Mouse (Mus musculus): Measurements from ENCODE around the gene Hist1h1a. TPM values are rescaled to one million over a fixed set of nuclear protein-coding genes. Genes with fewer than 3 reads are reported as not detected.

Hist1h1a gene
- total RNA-seq, 2 experiments from 2014 or later, result 5.3 to 7.9 TPM

GRCm38 (mm10) chr13:23744421-23745380, 18.8 kb upstream of the Hist1h1a start:
- DNase-seq, result no peak

- peak; percentile 64 for DNase-seq
Observed at GRCm38 (mm10) chr13:23745381-23746161, 17.9 kb upstream of the Hist1h1a start, which contains the start of gene Hist1h3c. TSS of gene Hist1h3c (minus strand) at chr13:23745602.

- peak; percentile 58 for DNase-seq
Observed at GRCm38 (mm10) chr13:23746201-23747080, 17.0 kb upstream of the Hist1h1a start, which contains the start of gene Hist1h2bb. TSS of gene Hist1h2bb (plus strand) at chr13:23746734.

- no peak for DNase-seq
Observed at GRCm38 (mm10) chr13:23747081-23747891, 16.2 kb upstream of the Hist1h1a start.

DNA sequence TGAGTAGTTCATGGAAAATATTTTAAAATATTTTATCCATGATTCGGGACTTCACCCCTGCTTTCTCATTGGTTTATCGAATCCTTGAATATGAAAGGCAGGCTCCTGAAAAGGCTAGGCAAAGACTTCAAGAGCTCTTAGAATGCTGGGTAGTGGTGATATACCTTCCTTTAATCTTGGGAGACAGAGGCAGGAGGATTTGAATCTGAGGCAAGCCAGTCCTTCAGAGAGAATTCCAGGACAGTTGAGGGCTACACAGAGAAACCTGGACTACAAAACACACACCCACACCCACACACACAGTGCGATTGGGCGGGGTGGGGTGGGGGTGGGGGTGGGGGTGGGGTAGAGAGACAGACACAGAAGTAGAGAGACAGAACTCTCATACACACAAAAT, 15.6 kb upstream of the Hist1h1a start:
- DNase-seq, result no peak

DNA sequence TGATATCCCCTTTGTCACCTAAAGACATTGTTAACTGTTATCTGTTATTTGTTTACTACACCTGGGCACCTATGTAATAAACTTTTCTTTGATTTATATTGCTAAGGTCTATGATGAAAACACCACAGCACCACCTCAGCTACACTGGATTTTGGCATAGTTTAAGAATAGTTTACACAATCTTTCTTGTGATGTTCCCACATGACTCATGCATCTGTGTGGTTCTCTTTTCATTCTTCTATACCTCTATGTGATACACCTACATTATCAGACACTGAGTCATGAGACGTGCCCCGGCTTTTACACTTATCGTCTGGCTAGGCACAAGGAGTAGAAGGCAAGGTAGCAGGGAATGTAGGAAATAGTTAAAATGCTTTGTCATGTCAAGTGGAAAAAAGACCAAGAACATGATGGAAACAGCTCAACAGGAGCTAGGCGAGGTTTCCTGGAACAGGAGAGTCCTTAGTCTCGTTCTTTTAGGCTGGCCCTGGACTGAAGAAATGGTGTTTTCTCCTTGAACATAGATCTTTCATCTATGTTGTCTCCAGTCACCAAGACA, 13.8 kb upstream of the Hist1h1a start:
- DNase-seq, result no peak

DNA sequence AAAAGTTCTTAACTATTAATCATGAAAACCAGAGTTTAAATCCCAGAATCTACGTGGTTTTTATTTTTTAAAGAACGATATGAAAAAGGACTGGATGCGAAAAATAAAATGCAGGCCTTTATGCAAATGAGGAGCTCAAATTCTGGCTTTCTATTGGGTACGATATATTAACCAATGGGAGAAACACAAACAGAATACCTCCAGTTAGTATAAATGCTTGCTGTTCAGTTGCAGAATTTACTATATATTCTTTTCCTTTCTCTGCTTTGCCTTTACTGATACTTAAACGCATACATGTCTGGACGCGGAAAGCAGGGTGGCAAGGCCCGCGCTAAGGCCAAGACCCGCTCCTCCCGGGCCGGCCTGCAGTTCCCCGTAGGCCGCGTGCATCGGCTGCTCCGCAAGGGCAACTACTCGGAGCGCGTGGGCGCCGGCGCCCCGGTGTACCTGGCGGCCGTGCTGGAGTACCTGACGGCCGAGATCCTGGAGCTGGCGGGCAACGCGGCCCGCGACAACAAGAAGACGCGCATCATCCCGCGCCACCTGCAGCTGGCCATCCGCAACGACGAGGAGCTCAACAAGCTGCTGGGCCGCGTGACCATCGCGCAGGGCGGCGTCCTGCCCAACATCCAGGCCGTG, 12.5 kb upstream of the Hist1h1a start, which contains the start of gene Hist1h2ab:
Hist1h2ab (plus strand) TSS at position 288 of the 639 bp plus-strand sequence.
- peak; percentile 31 for DNase-seq

DNA sequence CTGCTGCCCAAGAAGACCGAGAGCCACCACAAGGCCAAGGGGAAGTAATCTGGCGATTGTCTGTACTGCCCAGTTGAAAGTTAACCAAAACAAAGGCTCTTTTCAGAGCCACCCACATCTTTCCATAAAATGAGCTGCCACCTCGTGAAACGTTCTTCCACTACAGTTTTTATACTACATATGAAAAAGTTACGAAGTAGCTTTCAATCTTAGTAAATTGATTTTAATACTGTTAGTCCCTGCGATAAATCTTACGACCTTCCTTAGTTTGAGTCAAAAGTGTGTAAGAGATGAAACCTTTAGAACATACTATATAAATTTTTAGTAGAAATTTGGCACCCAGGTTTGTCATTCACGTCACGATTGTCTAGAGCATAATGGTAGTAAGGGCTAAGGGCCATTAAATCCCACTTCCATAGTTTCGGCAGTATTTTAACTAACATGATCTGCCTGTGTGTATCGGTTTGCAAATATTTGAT, 11.9 kb upstream of the Hist1h1a start:
- no peak for DNase-seq

DNA sequence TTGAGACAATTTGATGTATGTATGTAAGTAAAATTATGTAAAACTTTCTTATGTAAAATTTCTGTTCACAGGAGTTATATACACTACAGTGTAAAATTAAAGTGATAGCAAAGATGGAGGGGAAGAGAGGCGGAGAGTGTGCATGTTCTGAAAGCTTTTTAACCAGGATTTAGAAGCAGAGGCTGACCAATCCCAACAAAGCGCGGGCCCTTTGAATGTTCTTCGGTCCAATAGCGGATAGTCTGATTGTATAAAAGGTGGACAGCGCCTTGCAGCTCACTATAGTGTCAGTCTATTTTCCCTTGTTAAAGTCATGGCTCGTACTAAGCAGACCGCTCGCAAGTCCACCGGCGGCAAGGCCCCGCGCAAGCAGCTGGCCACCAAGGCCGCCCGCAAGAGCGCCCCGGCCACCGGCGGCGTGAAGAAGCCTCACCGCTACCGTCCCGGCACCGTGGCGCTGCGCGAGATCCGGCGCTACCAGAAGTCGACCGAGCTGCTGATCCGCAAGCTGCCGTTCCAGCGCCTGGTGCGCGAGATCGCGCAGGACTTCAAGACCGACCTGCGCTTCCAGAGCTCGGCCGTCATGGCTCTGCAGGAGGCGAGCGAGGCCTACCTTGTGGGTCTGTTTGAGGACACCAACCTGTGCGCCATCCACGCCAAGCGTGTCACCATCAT, 11.3 kb upstream of the Hist1h1a start, which contains the start of gene Hist1h3b:
Hist1h3b (plus strand) TSS at position 201 of the 675 bp plus-strand sequence.
- DNase-seq, result peak; percentile 59

DNA sequence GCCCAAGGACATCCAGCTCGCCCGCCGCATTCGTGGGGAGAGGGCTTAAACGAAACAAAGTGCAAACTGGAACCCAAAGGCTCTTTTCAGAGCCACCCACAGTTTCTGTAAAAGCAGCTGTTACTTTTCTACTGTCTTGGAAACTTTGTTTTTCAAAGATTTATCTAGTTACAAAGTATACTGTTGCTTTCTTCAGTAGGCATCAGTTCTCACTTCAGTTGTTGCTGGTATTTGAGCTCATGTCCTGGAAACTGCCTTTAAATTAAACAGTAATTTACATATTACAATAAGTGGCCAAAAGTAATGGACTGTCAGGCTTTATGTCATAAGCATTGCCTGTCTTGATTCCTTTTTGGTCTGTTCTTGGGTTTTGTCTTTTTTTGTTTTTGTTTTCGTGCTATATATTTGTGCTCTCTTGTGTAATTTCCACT, 10.7 kb upstream of the Hist1h1a start:
- DNase-seq, result no peak

DNA sequence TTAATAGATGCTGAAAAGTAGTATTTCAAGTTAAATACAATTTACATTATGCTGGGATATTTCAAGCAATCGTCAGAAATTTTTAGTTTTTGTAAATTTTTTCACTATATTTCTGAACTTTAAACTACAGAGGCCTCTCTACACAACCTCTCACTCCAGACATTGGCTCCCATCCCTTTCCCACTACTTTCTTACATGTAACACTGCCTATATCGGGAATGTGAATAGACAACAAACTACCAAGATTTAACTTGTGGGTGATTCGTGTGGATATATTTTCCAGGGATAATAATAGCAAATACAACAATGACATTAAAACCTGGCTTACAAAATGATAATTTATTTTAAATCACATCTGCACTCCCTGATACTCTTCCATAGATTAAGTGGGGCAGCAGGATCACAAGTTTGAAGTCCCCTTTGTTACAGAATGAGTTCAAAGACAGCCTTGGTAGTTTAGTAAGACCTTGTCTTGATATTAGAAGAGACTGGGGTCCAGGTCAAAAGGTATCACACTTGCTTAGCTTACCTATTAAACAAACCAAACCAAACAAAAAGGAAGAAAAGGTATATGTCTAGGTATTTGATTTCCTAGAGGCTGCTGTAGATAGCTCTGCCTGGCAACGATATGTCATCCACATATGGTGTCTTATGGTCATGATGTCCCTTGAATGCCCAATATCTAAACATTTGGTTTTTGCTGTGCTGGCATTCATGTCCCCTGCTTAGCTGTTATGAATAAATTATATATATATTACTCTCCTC, 10.0 kb upstream of the Hist1h1a start:
- DNase-seq, result no peak

GRCm38 (mm10) chr13:23755000-23755399, 8.5 kb upstream of the Hist1h1a start:
- DNase-seq, result no peak

GRCm38 (mm10) chr13:23756790-23757189, 6.7 kb upstream of the Hist1h1a start, which contains the start of gene Hist1h4b:
TSS of gene Hist1h4b (plus strand) at chr13:23757013.
- DNase-seq, result peak; percentile 65

DNA sequence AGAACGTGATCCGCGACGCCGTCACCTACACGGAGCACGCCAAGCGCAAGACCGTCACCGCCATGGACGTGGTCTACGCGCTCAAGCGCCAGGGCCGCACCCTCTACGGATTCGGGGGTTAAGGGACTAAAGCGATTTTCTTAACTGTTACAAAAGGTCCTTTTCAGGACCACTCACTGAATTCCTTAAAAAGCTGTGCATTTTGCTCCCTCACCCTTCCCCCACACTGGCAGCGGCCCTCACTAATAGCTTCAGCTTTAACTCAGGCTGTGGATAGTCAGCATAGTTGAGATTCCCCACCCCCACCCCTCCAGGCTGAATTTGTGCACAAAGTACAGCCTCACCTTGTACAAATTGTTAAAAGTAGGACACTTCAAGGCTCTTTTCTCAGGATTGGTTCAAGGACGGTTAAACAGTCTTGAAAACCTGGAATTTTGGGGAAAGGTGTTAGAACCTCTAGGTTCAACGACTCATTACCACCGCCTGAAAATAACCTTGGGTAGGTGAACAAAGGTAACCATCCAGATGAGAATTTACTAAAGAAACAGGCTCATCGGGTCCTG, 6.2 kb upstream of the Hist1h1a start:
- no peak for DNase-seq

DNA sequence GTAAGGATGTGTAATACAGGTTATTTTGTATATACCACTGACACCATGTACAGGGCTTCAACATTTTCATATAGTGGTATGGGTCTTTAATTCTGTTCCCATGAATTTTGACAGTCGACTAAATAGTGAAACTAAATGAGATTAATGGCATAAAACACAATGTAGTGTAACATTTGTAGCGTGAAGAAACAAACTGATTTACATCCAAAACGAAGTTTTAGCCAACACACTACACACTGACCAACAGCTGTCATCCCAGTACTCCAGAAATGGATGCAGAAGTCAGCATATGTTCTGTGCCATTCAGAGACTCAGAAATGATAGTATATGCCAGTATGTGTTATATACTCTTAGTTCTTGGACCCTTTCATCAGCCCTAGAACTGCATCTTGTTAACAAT, 5.5 kb upstream of the Hist1h1a start:
- DNase-seq, result no peak

DNA sequence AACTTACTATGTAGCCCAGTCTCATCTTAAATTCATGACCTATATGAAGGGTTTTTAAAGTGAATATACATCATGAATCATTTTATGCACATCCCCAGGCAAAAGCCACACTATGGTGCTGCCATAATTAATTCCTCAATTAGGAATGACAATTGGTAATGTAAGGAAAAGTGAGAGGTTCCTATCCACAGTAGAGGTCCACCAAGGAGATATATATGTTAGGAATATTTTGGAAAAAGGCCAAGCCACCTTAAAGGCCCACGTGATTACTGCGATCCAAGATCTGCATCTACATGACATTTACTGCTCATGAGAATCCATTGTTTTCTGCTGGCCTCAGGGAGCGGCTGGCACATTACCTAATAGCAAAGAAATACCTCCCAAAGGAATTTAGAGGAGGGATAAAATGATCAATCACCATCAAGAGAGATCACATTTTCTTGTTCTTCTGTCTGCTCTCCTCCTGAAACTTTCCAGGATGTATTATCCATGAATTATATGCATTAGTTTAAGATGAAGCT, 4.2 kb upstream of the Hist1h1a start:
- DNase-seq, result no peak

GRCm38 (mm10) chr13:23759916-23760239, 3.6 kb upstream of the Hist1h1a start:
- no peak for DNase-seq
